ENCODE assay signal across 8 mouse cellular contexts in genomic region chr4:136094519-136095219, GRCm38 (mm10). TPM values are rescaled to one million over a fixed set of nuclear protein-coding genes. Genes with fewer than 3 reads are reported as not detected.
DNase-seq lines count a peak whose midpoint lies in the region.

No protein-coding gene starts in this region.

- DNase-seq in gastrocnemius, postnatal 10 days, result peak; percentile 41
- DNase-seq in gastrocnemius, adult 8-10 months (ENCODE audit: low spot score in 2 of 2), result no peak
- peak; percentile 30 for DNase-seq in brain, adult 2 months (ENCODE audit: low read depth, low spot score)
- DNase-seq in gastrocnemius, postnatal 25 days, result peak; percentile 18
- peak; percentile 47 for DNase-seq in lung, postnatal 14 days
- DNase-seq in natural killer cell, adult 2 months (ENCODE audit: low spot score in 2 of 2), result no peak
- DNase-seq in urinary bladder, postnatal 4 days (ENCODE audit: low spot score in 2 of 2), result no peak
- DNase-seq in yolk sac, embryonic 10.5 days (ENCODE audit: low spot score), result no peak

RNA-seq across cellular contexts. Expression of gene Rpl11, which starts 41.4 kb away (rescaled TPM):
- total RNA-seq in gastrocnemius, postnatal 10 days (2021), result 100 to 1,000 TPM; 419 to 459 TPM
- total RNA-seq in gastrocnemius, adult 8-10 months (2022), result 100 to 1,000 TPM; 119 to 244 (median 192) TPM
- total RNA-seq in gastrocnemius, postnatal 25 days (2021), result 100 to 1,000 TPM; 209 to 218 TPM

RNA-seq across cellular contexts. Expression of gene Id3, which starts 48.6 kb away (rescaled TPM):
- total RNA-seq in gastrocnemius, postnatal 10 days (2021), result 10 to 100 TPM; 33.3 to 48.8 TPM
- 10 to 100 TPM in 1 of 4 experiments, 1 to 10 TPM in 3; 8.7 to 16.7 (median 9.6) TPM for total RNA-seq in gastrocnemius, adult 8-10 months (2022)
- total RNA-seq in gastrocnemius, postnatal 25 days (2021), result 10 to 100 TPM; 13.5 to 21.2 TPM

Comparison
In these comparisons a context has a peak if more than half of its experiments do, and no peak if none do; other contexts are left out.
1. DNase-seq: peak in gastrocnemius, postnatal 10 days (single experiment), brain, adult 2 months (single experiment), gastrocnemius, postnatal 25 days (single experiment) and lung, postnatal 14 days (single experiment); none in gastrocnemius, adult 8-10 months (0 of 2), natural killer cell, adult 2 months (0 of 2), urinary bladder, postnatal 4 days (0 of 2) and yolk sac, embryonic 10.5 days (single experiment).